Mouse (Mus musculus) MEL (cell line): Measurements from ENCODE around the gene Ddrgk1. TPM values are rescaled to one million over a fixed set of nuclear protein-coding genes. Genes with fewer than 3 reads are reported as not detected.

Experiments
- DNase-seq: peaks from one replicate; pipeline ENCODE4 v3.0.0; 2011; ENCODE audit warnings: low read depth, low spot score
- H3K27ac ChIP-seq: 2 replicates; pipeline ENCODE4 v1.5.1; 2012; ENCODE audit warnings: low read depth, mild to moderate bottlenecking, control low read depth, low read length, moderate library complexity; ENCODE audit not compliant: control insufficient read depth
- H3K27me3 ChIP-seq, 2 experiments: fragments of 150-350 bp in 1 of 2; sonication (generic) in 1 of 2; 2 replicates each; pipeline ENCODE4 v1.6.1; 2012; ENCODE audit warnings: low read length in 2 of 2, mild to moderate bottlenecking in 2 of 2, improper control_type of control experiment in 1 of 2, moderate library complexity in 1 of 2; ENCODE audit not compliant: insufficient read depth in 2 of 2, control insufficient read depth in 1 of 2
- H3K36me3 ChIP-seq, 2 experiments: 2 replicates each; pipeline ENCODE4 v1.6.1; 2012 to 2014; ENCODE audit warnings: low read length in 2 of 2, improper control_type of control experiment in 1 of 2, inconsistent platforms in 1 of 2, mild to moderate bottlenecking in 1 of 2; ENCODE audit not compliant: insufficient read depth in 2 of 2, control insufficient read depth in 1 of 2
- H3K4me1 ChIP-seq, 2 experiments: fragments of 150-350 bp in 1 of 2; sonication (generic) in 1 of 2; 2 replicates each; pipeline ENCODE4 v1.6.1; 2012; ENCODE audit warnings: low read length in 2 of 2, improper control_type of control experiment in 1 of 2, mild to moderate bottlenecking in 1 of 2; ENCODE audit not compliant: insufficient read depth in 2 of 2, control insufficient read depth in 1 of 2
- H3K4me3 ChIP-seq, 2 experiments: fragments of 150-350 bp in 1 of 2; sonication (generic) in 1 of 2; 2 replicates each; pipeline ENCODE4 v1.5.1; 2012; ENCODE audit warnings: low read depth in 2 of 2, low read length in 2 of 2, mild to moderate bottlenecking in 2 of 2, moderate library complexity in 2 of 2, control low read depth in 1 of 2, improper control_type of control experiment in 1 of 2; ENCODE audit not compliant: control insufficient read depth in 1 of 2, insufficient read depth in 1 of 2
- H3K79me2 ChIP-seq: 2 replicates; pipeline ENCODE4 v1.6.1; 2012; ENCODE audit warnings: mild to moderate bottlenecking, low read length, moderate library complexity; ENCODE audit not compliant: control insufficient read depth, poor library complexity, insufficient read depth
- H3K9ac ChIP-seq: 2 replicates; pipeline ENCODE4 v1.6.1; 2012; ENCODE audit warnings: low read depth, mild to moderate bottlenecking, control low read depth, low read length, moderate library complexity; ENCODE audit not compliant: control insufficient read depth, poor library complexity, severe bottlenecking
- H3K9me3 ChIP-seq: fragments of 150-350 bp; sonication (generic); replicated peaks from 2 replicates; pipeline ENCODE4 v1.6.1; 2012; ENCODE audit warnings: mild to moderate bottlenecking, low read length, improper control_type of control experiment, moderate library complexity; ENCODE audit not compliant: insufficient read depth
- BHLHE40 ChIP-seq: IDR thresholded peaks from 2 replicates; pipeline ENCODE4 v1.6.1; 2012; ENCODE audit warnings: low read depth, mild to moderate bottlenecking, inconsistent platforms, low read length, improper control_type of control experiment, borderline replicate concordance
- CHD1 ChIP-seq: IDR thresholded peaks from 2 replicates; pipeline ENCODE4 v1.6.1; 2012; ENCODE audit warnings: low read depth, mild to moderate bottlenecking, inconsistent platforms, low read length, improper control_type of control experiment
- CTCF ChIP-seq, 3 experiments: IDR thresholded peaks in 2 of 3; conservative IDR thresholded peaks in 1 of 3; 2 replicates each; pipeline ENCODE4 v1.5.1; 2011 to 2012; ENCODE audit warnings: low read length in 3 of 3, low read depth in 2 of 3, mild to moderate bottlenecking in 2 of 3, improper control_type of control experiment in 1 of 3, inconsistent platforms in 1 of 3, mixed read lengths in 1 of 3, moderate library complexity in 1 of 3; ENCODE audit not compliant: control insufficient read depth in 1 of 3, insufficient read depth in 1 of 3, poor library complexity in 1 of 3, severe bottlenecking in 1 of 3
- E2F4 ChIP-seq: IDR thresholded peaks from 2 replicates; pipeline ENCODE4 v1.6.1; 2011; ENCODE audit warnings: low read depth, low read length, improper control_type of control experiment, borderline replicate concordance
- ELF1 ChIP-seq: IDR thresholded peaks from 2 replicates; pipeline ENCODE4 v1.6.1; 2014; ENCODE audit warnings: low read depth, mild to moderate bottlenecking, inconsistent platforms, low read length, improper control_type of control experiment, moderate library complexity
- EP300 ChIP-seq, 2 experiments: IDR thresholded peaks; 2 replicates each; pipeline ENCODE4 v1.6.1; 2011; ENCODE audit warnings: improper control_type of control experiment in 2 of 2, low read length in 2 of 2, low read depth in 1 of 2, mild to moderate bottlenecking in 1 of 2
- ETS1 ChIP-seq: IDR thresholded peaks from 2 replicates; pipeline ENCODE4 v1.6.1; 2012; ENCODE audit warnings: low read depth, mild to moderate bottlenecking, inconsistent platforms, low read length, improper control_type of control experiment, moderate library complexity
- HCFC1 ChIP-seq: IDR thresholded peaks from 2 replicates; pipeline ENCODE4 v1.6.1; 2012; ENCODE audit warnings: low read depth, mild to moderate bottlenecking, inconsistent platforms, low read length, improper control_type of control experiment, moderate library complexity
- KAT2A ChIP-seq: conservative IDR thresholded peaks from 2 replicates; pipeline ENCODE4 v1.6.1; 2012; ENCODE audit warnings: low read depth, low read length, improper control_type of control experiment, inconsistent platforms
- MAX ChIP-seq: IDR thresholded peaks from 2 replicates; pipeline ENCODE4 v1.6.1; 2011; ENCODE audit warnings: low read length, improper control_type of control experiment
- MYB ChIP-seq: IDR thresholded peaks from 2 replicates; pipeline ENCODE4 v1.6.1; 2011; ENCODE audit warnings: mild to moderate bottlenecking, low read depth, low read length, improper control_type of control experiment
- NRF1 ChIP-seq: IDR thresholded peaks from 2 replicates; pipeline ENCODE4 v1.6.1; 2014; ENCODE audit warnings: low read depth, mild to moderate bottlenecking, inconsistent platforms, low read length, improper control_type of control experiment, moderate library complexity; ENCODE audit not compliant: poor library complexity, insufficient read depth, severe bottlenecking
- POLR2AphosphoS2 ChIP-seq: IDR thresholded peaks from 2 replicates; pipeline ENCODE4 v1.6.1; 2011; ENCODE audit warnings: low read length, improper control_type of control experiment
- RAD21 ChIP-seq: IDR thresholded peaks from 2 replicates; pipeline ENCODE4 v1.6.1; 2011; ENCODE audit warnings: mild to moderate bottlenecking, low read depth, low read length, improper control_type of control experiment
- RCOR1 ChIP-seq: IDR thresholded peaks from 2 replicates; pipeline ENCODE4 v1.6.1; 2012; ENCODE audit warnings: low read depth, mild to moderate bottlenecking, inconsistent platforms, low read length, improper control_type of control experiment
- SMC3 ChIP-seq: IDR thresholded peaks from 2 replicates; pipeline ENCODE4 v1.6.1; 2011; ENCODE audit warnings: low read depth, low read length, improper control_type of control experiment
- ZC3H11A ChIP-seq: IDR thresholded peaks from 2 replicates; pipeline ENCODE4 v1.6.1; 2012; ENCODE audit warnings: low read depth, mild to moderate bottlenecking, inconsistent platforms, low read length, improper control_type of control experiment
- ZKSCAN1 ChIP-seq: IDR thresholded peaks from 2 replicates; pipeline ENCODE4 v1.6.1; 2012; ENCODE audit warnings: low read depth, mild to moderate bottlenecking, inconsistent platforms, low read length, improper control_type of control experiment, moderate library complexity
- ZNF384 ChIP-seq: IDR thresholded peaks from 2 replicates; pipeline ENCODE4 v1.6.1; 2012; ENCODE audit warnings: low read depth, mild to moderate bottlenecking, inconsistent platforms, low read length, improper control_type of control experiment
- polyA plus RNA-seq, 2 experiments: library from polyadenylated mRNA; stranded (reverse) in 1 of 2; unstranded in 1 of 2; fragments of >175 nt in 1 of 2; fragments of >200 nt in 1 of 2; gene quantifications; 2 replicates each; pipeline versions ENCODE4 v1.2.1 to v1.2.4; 2012; ENCODE audit warnings: low replicate concordance in 2 of 2, low read depth in 1 of 2; ENCODE audit not compliant: insufficient read length in 2 of 2, insufficient read depth in 1 of 2, missing spikeins in 1 of 2
- total RNA-seq: library from RNA; depleted of rRNA; stranded (reverse); fragments of 300-350 nt; gene quantifications from 2 replicates; pipeline ENCODE4 v1.2.3, GENCODE M21; 2012

The Ddrgk1 gene
- total and polyA plus RNA-seq, 3 experiments = 52.7 to 73.6 TPM; not detected in 1

DNA sequence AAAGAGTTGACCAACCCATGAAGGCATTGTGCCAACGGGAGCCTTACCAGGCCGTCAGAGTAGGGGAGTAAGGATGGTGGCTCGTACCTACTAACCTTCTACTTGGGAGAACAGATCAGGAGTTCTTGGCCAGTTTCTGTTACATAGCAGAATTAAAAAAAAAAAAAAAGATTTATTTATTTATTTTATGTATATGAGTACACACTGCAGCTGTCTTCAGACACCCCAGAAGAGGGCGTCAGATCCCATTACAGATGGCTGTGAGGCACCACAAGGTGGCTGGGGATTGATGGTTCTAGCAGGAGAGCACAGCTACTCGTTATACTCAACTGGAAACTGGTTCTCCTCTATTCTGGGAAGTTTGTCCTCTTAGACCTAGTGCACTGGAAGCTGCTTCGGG, 40.7 kb upstream of the Ddrgk1 start:
- DNase-seq = peak; percentile 20
- H3K27me3 ChIP-seq = no peaks in the 10 kb centered on the region
- H3K79me2 ChIP-seq = no peaks in the 10 kb centered on the region
- no peaks in the 10 kb centered on the region for H3K9me3 ChIP-seq
- H3K36me3 ChIP-seq = peaks cover 0 to 4% of the 10 kb centered on the region in 2 experiments; a peak in 2 of 4 replicates
- no peak overlapping the region for H3K4me3 ChIP-seq
- no peak overlapping the region for H3K9ac ChIP-seq
- no peak overlapping the region for H3K27ac ChIP-seq
- no peak for TF ChIP-seq ZC3H11A
- no peak for TF ChIP-seq NRF1
- TF ChIP-seq KAT2A = no peak
- TF ChIP-seq RAD21 = peak; percentile 4
- no peak for TF ChIP-seq ETS1
- no peak for TF ChIP-seq RCOR1
- TF ChIP-seq EP300 (IDR thresholded peaks at IDR 0.05; ENCODE audit: low read depth in 1 of 2, low read length in 2 of 2) = no peak
- no peak for TF ChIP-seq ELF1
- TF ChIP-seq MYB = no peak
- TF ChIP-seq ZKSCAN1 = no peak
- peak in 1 of 3 experiments; percentile 31; a peak in 1 of 6 replicates for TF ChIP-seq CTCF (IDR thresholded peaks at IDR 0.05 in 2 of 3, conservative IDR thresholded peaks at IDR 0.05 in 1 of 3; ENCODE audit: control insufficient read depth in 1 of 3, insufficient read depth in 1 of 3, low read depth in 2 of 3, low read length in 3 of 3, poor library complexity in 1 of 3, severe bottlenecking in 1 of 3)
- TF ChIP-seq SMC3 = peak; percentile 23; the same call in 1 of the 2 replicates
- TF ChIP-seq BHLHE40 = no peak
- TF ChIP-seq ZNF384 = peak; percentile 39; the same call in 1 of the 2 replicates
- no peak for TF ChIP-seq E2F4
- no peak for TF ChIP-seq HCFC1
- no peak for TF ChIP-seq MAX
- TF ChIP-seq POLR2AphosphoS2 = no peak
- peaks cover 0 to 7% of the 10 kb centered on the region in 2 experiments; a peak in 1 of 4 replicates for H3K4me1 ChIP-seq

DNA sequence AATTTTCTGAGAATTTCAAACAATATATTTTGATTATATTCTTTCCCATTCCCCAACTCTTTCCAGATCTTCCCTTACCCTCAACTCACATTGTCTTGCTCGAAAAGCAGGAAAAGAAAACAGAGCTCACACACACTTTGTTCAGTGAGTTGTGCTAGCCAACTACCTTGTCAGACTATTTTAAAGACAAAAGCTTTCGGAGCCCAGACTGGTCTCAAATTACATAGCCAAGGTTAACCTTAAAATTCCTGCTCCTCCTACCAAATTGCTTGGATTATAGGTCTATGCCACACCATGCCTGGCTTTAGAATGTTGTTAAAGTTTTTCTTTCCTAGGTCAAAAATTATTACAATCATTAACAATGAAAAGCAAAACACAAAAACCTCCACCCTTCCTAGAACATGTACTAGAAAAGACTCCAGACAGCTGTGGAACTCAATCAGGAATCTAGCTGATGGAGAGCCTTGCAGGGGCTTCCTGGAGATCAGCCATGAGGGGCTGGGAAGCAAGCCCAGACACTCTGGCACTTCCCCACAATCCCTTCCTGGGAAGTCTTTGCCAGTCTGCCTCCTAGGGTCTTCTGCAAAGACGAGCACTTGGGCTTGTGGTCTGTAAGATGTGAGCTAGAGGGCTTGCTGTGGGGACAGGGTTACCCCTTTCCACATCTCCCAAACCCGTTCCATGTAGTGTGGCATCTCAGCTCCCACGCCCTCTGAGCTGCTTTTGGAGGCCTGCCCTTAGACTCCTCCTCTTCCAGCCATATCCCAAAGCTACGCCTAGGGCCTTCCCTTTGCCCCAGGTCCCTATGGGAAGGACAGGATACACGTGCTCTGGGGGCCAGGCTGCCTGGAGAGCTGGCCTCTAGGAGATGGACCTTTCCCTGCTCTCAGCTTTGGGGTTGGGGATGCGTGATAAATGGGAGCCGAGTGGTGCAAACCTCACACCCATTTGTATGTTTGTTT, 39.9 kb upstream of the Ddrgk1 start:
- Histone ChIP-seq H3K9ac (no peak overlapping the region), H3K27ac (no peak overlapping the region), H3K27me3 (no peaks in the 10 kb centered on the region), H3K79me2 (no peaks in the 10 kb centered on the region), H3K4me3 (no peak overlapping the region), H3K36me3 (peaks cover 0 to 4% of the 10 kb centered on the region in 2 experiments; a peak in 2 of 4 replicates), H3K4me1 (peaks cover 0 to 7% of the 10 kb centered on the region in 2 experiments; a peak in 1 of 4 replicates), H3K9me3 (no peaks in the 10 kb centered on the region)
- TF ChIP-seq CHD1 = no peak
- DNase-seq = no peak
